Mouse (Mus musculus): ENCODE results near the gene Tecpr2. TPM values are rescaled to one million over a fixed set of nuclear protein-coding genes. Genes with fewer than 3 reads are reported as not detected.

The Tecpr2 gene
- total and polyA plus RNA-seq, 3 experiments: 3.6 to 5.2 (median 5.1) TPM

- Histone ChIP-seq H3K79me2 (replicated peaks; ENCODE audit: control insufficient read depth, insufficient read depth, low read length) (no peaks in the 10 kb centered on the region), H3K36me3 (ENCODE audit: control insufficient read depth, insufficient read depth, low read length) (no peaks in the 10 kb centered on the region), H3K4me3 (no peak overlapping the region), H3K27me3 (ENCODE audit: control insufficient read depth, insufficient read depth, low read length) (no peaks in the 10 kb centered on the region), H3K9ac (ENCODE audit: low read depth, low read length) (no peak overlapping the region), H3K4me1 (ENCODE audit: control insufficient read depth, insufficient read depth, low read length) (no peaks in the 10 kb centered on the region), H3K27ac (no peak overlapping the region)
- DNase-seq: no peak
- intact Hi-C loops (cut with DNase I): no loop called here
- TF ChIP-seq EP300 (IDR thresholded peaks at IDR 0.05; ENCODE audit: insufficient read depth, low read depth, low read length) (no peak), CTCF (IDR thresholded peaks at IDR 0.05) (no peak), POLR2A (IDR thresholded peaks at IDR 0.05; ENCODE audit: insufficient read depth, low read depth, low read length) (no peak)
- 69% methylated on average over 2 of the region's 2 CpGs for WGBS
These were observed 13.7 kb upstream of the Tecpr2 start for GRCm38 (mm10) chr12:110875351-110875750.

- Histone ChIP-seq H3K36me3 (ENCODE audit: control insufficient read depth, insufficient read depth, low read length) (no peaks in the 10 kb centered on the region), H3K27ac (no peak overlapping the region), H3K9ac (ENCODE audit: low read depth, low read length) (no peak overlapping the region), H3K4me3 (no peak overlapping the region), H3K79me2 (replicated peaks; ENCODE audit: control insufficient read depth, insufficient read depth, low read length) (no peaks in the 10 kb centered on the region), H3K4me1 (ENCODE audit: control insufficient read depth, insufficient read depth, low read length) (no peaks in the 10 kb centered on the region), H3K27me3 (ENCODE audit: control insufficient read depth, insufficient read depth, low read length) (no peaks in the 10 kb centered on the region)
- no peak for DNase-seq
- 91% methylated on average over 7 of the region's 7 CpGs for WGBS
- intact Hi-C loops (cut with DNase I): no loop called here
- no peak for TF ChIP-seq POLR2A (IDR thresholded peaks at IDR 0.05; ENCODE audit: insufficient read depth, low read depth, low read length)
- peak; percentile 35 for TF ChIP-seq CTCF (IDR thresholded peaks at IDR 0.05)
- no peak for TF ChIP-seq EP300 (IDR thresholded peaks at IDR 0.05; ENCODE audit: insufficient read depth, low read depth, low read length)
These were observed 6.8 kb upstream of the Tecpr2 start for GRCm38 (mm10) chr12:110882291-110882690.

DNA sequence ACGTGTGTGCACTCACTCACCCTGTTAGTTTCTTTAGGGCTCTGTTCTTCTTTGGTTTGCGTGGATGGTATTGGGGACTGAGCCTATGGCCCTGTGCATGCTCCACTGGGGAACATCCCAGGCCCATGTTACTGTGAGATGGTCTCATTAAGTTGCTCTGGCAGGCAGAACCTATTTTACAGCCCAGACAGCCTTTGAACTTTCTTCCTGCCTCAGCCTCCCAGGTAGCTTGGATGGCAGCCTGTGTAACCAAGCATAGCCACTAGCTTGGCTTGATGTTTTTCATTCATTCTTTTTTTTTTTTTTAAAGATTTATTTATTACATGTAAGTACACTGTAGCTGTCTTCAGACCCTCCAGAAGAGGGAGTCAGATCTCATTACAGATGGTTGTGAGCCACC lies 3.8 kb upstream of the Tecpr2 start:
- Histone ChIP-seq H3K4me3 (no peak overlapping the region), H3K4me1 (ENCODE audit: control insufficient read depth, insufficient read depth, low read length) (peaks cover 5% of the 10 kb centered on the region), H3K36me3 (ENCODE audit: control insufficient read depth, insufficient read depth, low read length) (no peaks in the 10 kb centered on the region), H3K79me2 (replicated peaks; ENCODE audit: control insufficient read depth, insufficient read depth, low read length) (no peaks in the 10 kb centered on the region; the same call in 1 of the 2 replicates), H3K27me3 (ENCODE audit: control insufficient read depth, insufficient read depth, low read length) (no peaks in the 10 kb centered on the region), H3K9ac (ENCODE audit: low read depth, low read length) (no peak overlapping the region), H3K27ac (no peak overlapping the region)
- intact Hi-C loops (cut with DNase I): no loop called here
- WGBS: 97% methylated on average over 2 of the region's 2 CpGs
- DNase-seq: no peak
- no peak for TF ChIP-seq POLR2A (IDR thresholded peaks at IDR 0.05; ENCODE audit: insufficient read depth, low read depth, low read length)
- TF ChIP-seq EP300 (IDR thresholded peaks at IDR 0.05; ENCODE audit: insufficient read depth, low read depth, low read length): no peak
- no peak for TF ChIP-seq CTCF (IDR thresholded peaks at IDR 0.05)

DNA sequence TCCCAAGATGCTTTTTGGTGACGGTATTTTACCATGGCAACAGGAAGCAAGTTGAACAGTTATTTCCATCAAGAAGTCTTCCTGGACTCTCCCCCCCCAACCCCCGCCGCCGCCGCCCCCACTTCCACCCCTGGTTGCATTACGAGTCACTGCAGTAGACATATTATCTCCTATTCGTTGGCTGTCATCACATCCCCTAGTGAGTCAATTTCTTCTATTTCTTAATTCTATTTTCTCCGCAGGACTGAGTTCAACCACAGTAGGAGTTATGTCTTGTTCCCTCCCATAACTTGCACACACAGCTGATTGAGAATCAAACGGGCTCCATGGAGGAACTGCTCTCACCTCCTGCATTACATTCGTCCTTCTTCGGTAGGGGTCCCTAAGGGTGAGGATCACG lies 958 bp upstream of the Tecpr2 start:
- Histone ChIP-seq H3K9ac (ENCODE audit: low read depth, low read length) (peak overlapping the region; percentile 74), H3K4me1 (ENCODE audit: control insufficient read depth, insufficient read depth, low read length) (peaks cover 5% of the 10 kb centered on the region), H3K4me3 (peak overlapping the region; percentile 86), H3K27ac (no peak overlapping the region; the same call in 1 of the 2 replicates), H3K79me2 (replicated peaks; ENCODE audit: control insufficient read depth, insufficient read depth, low read length) (peaks cover 1% of the 10 kb centered on the region; the same call in 1 of the 2 replicates), H3K36me3 (ENCODE audit: control insufficient read depth, insufficient read depth, low read length) (no peaks in the 10 kb centered on the region), H3K27me3 (ENCODE audit: control insufficient read depth, insufficient read depth, low read length) (no peaks in the 10 kb centered on the region)
- DNase-seq: no peak
- TF ChIP-seq POLR2A (IDR thresholded peaks at IDR 0.05; ENCODE audit: insufficient read depth, low read depth, low read length): no peak
- TF ChIP-seq EP300 (IDR thresholded peaks at IDR 0.05; ENCODE audit: insufficient read depth, low read depth, low read length): no peak
- no peak for TF ChIP-seq CTCF (IDR thresholded peaks at IDR 0.05)
- intact Hi-C loops (cut with DNase I): no loop called here
- 15% methylated on average over 12 of the region's 12 CpGs for WGBS

- Histone ChIP-seq H3K27me3 (ENCODE audit: control insufficient read depth, insufficient read depth, low read length) (no peaks in the 10 kb centered on the region), H3K4me1 (ENCODE audit: control insufficient read depth, insufficient read depth, low read length) (peaks cover 5% of the 10 kb centered on the region), H3K9ac (ENCODE audit: low read depth, low read length) (peak overlapping the region; percentile 74), H3K36me3 (ENCODE audit: control insufficient read depth, insufficient read depth, low read length) (no peaks in the 10 kb centered on the region), H3K4me3 (peak overlapping the region; percentile 86), H3K79me2 (replicated peaks; ENCODE audit: control insufficient read depth, insufficient read depth, low read length) (peaks cover 1% of the 10 kb centered on the region; the same call in 1 of the 2 replicates), H3K27ac (peak overlapping the region; percentile 77)
- DNase-seq: no peak
- no peak for TF ChIP-seq POLR2A (IDR thresholded peaks at IDR 0.05; ENCODE audit: insufficient read depth, low read depth, low read length)
- TF ChIP-seq CTCF (IDR thresholded peaks at IDR 0.05): no peak
- TF ChIP-seq EP300 (IDR thresholded peaks at IDR 0.05; ENCODE audit: insufficient read depth, low read depth, low read length): no peak
- under 1% methylated on average over 25 of the region's 25 CpGs for WGBS
- intact Hi-C loops (cut with DNase I): no loop called here
These were observed 458 bp upstream of the Tecpr2 start for GRCm38 (mm10) chr12:110888606-110889005.

GRCm38 (mm10) chr12:110891887-110892286 lies 2.8 kb downstream of the Tecpr2 start:
- Histone ChIP-seq H3K9ac (ENCODE audit: low read depth, low read length) (no peak overlapping the region), H3K79me2 (replicated peaks; ENCODE audit: control insufficient read depth, insufficient read depth, low read length) (peaks cover 3% of the 10 kb centered on the region; the same call in 1 of the 2 replicates)
- intact Hi-C loops (cut with DNase I): no loop called here

More at GRCm38 (mm10) chr12:110891887-110892286, 2.8 kb downstream of the Tecpr2 start:
- peaks cover 5% of the 10 kb centered on the region for H3K4me1 ChIP-seq (ENCODE audit: control insufficient read depth, insufficient read depth, low read length)
- TF ChIP-seq CTCF (IDR thresholded peaks at IDR 0.05) (no peak), POLR2A (IDR thresholded peaks at IDR 0.05; ENCODE audit: insufficient read depth, low read depth, low read length) (no peak), EP300 (IDR thresholded peaks at IDR 0.05; ENCODE audit: insufficient read depth, low read depth, low read length) (no peak)
- no peaks in the 10 kb centered on the region for H3K27me3 ChIP-seq (ENCODE audit: control insufficient read depth, insufficient read depth, low read length)
- H3K36me3 ChIP-seq (ENCODE audit: control insufficient read depth, insufficient read depth, low read length): no peaks in the 10 kb centered on the region
- H3K27ac ChIP-seq: no peak overlapping the region
- 92% methylated on average over 1 of the region's 1 CpGs for WGBS
- DNase-seq: no peak
- no peak overlapping the region for H3K4me3 ChIP-seq

Measured in heart, adult 2 months (tissue).